Mouse (Mus musculus) thymus, postnatal 0 days (tissue): Measurements from ENCODE around the gene Borcs5. TPM values are rescaled to one million over a fixed set of nuclear protein-coding genes. Genes with fewer than 3 reads are reported as not detected.

Experiments
- DNase-seq: peaks from one replicate; pipeline ENCODE4 v3.0.0-alpha.2; 2015; ENCODE audit warnings: low spot score
- polyA plus RNA-seq: library from polyadenylated mRNA; unstranded; fragments of >200 nt; fragmentation: Nextera tagmentation; extraction: Ambion mirVana; gene quantifications from 2 replicates; pipeline ENCODE4 v1.2.1, GENCODE M21; 2015

Borcs5 gene
- polyA plus RNA-seq, 1 experiment from 2014 or later, result 27.1 TPM

GRCm38 (mm10) chr6:134753858-134754257 lies 114.5 kb downstream of the Borcs5 start:
- DNase-seq, result no peak

- DNase-seq, result no peak
Observed at GRCm38 (mm10) chr6:134756058-134756457, 116.7 kb downstream of the Borcs5 start.

Other genes with a start within 250 kb of the Borcs5 start
- 13.9 and 15.0 TPM in 2 replicates for gene Bcl2l14, start 243.2 kb upstream of the Borcs5 start, polyA plus RNA-seq
- gene Lrp6, start 72.5 kb upstream of the Borcs5 start, polyA plus RNA-seq, result 20.0 and 22.0 TPM in 2 replicates
- 3.4 and 3.8 TPM in 2 replicates for gene Mansc1, start 7.0 kb upstream of the Borcs5 start, polyA plus RNA-seq
- 6.6 and 7.5 TPM in 2 replicates for gene Dusp16, start 153.1 kb downstream of the Borcs5 start, polyA plus RNA-seq
- 4.9 and 5.5 TPM in 2 replicates for gene Crebl2, start 190.6 kb downstream of the Borcs5 start, polyA plus RNA-seq